Mouse (Mus musculus) inflammation-experienced regulatory T-cells, adult 6 months (primary cell): Measurements from ENCODE around the gene Katnbl1. TPM values are rescaled to one million over a fixed set of nuclear protein-coding genes. Genes with fewer than 3 reads are reported as not detected.
A peak's percentile ranks its signal among the peaks of the same experiment; 100 is the strongest.

Experiments
- ATAC-seq: one replicate; pipeline ENCODE4 v1.8.0; 2017
- polyA plus RNA-seq, 3 experiments: library from polyadenylated mRNA; unstranded; fragments of 100-300 nt; shearing (Covaris generic); gene quantifications; one replicate each; pipeline ENCODE4 v1.2.1; 2017

Katnbl1 gene
- 10 to 100 TPM; 22.9 to 30.5 (median 23.0) TPM for polyA plus RNA-seq

GRCm38 (mm10) chr2:112378973-112379898 lies at the start of gene Katnbl1:
Gene Katnbl1, plus strand, starts transcription at chr2:112379211.
- ATAC-seq, result peak; percentile 97

GRCm38 (mm10) chr2:112332051-112332898 lies 46.7 kb upstream of the Katnbl1 start:
- no peak for ATAC-seq

- ATAC-seq, result no peak
Observed at GRCm38 (mm10) chr2:112337211-112337610, 41.8 kb upstream of the Katnbl1 start.

GRCm38 (mm10) chr2:112339736-112340135 lies 39.3 kb upstream of the Katnbl1 start:
- peak; percentile 54 for ATAC-seq

GRCm38 (mm10) chr2:112341117-112341516 lies 37.9 kb upstream of the Katnbl1 start:
- no peak for ATAC-seq

- ATAC-seq, result no peak
Observed at GRCm38 (mm10) chr2:112348246-112348645, 30.8 kb upstream of the Katnbl1 start.

DNA sequence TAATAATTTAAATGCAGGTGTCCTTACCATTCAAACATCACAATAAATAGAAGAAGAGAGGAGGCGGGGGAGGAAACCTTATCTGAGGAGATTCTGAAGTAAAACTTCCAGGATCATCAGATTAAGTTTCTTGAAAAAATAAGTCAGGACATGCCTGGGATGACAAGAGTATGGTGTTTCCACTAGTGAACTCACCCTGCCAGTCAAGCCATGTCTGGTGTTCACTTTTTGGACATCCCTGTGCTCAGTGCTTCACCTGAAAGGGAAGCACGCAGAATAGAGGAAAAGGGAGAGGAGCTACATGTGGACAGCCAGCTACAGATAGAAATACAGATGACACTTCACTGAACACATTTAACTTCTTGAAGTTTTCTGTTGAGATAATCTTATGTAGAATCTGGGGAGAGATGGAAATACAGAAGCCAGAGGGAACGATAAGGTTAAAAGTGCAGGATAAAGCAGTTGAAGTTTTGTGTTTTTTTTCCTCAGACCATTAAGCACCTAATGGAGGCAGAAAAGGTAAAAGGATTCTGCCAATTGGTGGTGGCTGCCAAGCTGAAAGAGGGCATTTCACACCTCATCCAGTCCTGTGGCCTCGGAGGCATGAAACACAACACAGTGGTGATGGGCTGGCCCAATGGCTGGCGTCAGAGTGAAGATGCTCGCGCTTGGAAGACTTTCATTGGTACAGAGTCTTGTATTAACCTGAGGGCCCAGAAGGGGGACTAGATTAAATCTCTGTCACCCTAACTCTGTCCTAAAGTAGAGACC lies 25.1 kb upstream of the Katnbl1 start:
- no peak for ATAC-seq

GRCm38 (mm10) chr2:112359611-112360010 lies 19.4 kb upstream of the Katnbl1 start:
- ATAC-seq, result no peak

DNA sequence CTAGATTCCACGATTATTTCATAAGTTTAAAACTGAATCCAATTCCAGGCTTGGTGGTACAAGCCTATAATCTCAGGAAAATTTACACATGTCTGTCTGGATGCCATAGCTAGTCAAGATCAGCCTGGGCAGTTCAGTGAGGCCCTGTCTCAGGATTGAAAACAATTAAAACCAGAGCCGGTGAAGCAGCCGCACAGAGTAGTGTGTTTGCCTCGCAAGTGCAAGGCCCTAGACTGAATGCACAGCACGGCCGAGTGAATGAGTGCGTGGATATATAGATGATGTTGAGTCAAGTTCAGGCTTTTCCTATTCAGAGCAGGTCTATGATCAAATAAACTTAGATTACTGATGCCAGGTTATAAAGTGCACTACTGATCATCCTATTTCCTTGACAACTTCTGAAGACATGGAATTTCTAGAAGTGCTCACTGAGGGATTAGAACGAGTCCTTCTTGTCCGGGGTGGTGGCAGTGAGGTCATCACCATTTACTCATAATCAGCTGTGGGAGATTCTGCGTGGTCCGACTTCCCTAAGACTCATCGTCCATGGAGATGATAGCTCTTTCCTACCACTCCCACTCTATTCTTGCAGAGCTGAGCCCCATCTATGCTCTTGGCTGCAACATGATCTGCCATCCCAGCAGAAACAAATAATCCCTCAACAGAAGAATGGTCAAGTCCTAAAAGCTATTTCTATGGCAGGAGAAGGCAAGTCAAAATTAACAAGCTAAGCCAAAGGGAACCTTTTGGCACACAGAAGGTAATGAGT lies 18.8 kb upstream of the Katnbl1 start:
- ATAC-seq, result no peak

DNA sequence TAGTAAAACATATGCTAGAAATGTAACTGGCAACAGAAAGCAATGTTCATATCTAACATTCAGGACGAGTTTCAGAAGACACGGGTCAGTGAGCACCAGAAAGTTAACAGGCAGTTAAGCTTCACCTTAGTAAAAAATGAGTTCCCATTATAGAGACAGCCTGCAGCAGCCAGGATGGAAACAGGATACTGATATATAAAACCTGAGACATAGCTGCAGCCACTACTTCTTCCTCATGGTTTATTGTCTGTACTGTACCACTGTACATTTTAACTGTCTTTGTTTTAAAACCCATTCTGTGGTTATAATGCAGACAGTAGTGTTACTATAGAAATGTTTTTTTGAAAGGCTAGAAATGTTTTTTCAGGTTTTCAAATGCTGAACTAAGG lies 18.2 kb upstream of the Katnbl1 start:
- ATAC-seq, result no peak

DNA sequence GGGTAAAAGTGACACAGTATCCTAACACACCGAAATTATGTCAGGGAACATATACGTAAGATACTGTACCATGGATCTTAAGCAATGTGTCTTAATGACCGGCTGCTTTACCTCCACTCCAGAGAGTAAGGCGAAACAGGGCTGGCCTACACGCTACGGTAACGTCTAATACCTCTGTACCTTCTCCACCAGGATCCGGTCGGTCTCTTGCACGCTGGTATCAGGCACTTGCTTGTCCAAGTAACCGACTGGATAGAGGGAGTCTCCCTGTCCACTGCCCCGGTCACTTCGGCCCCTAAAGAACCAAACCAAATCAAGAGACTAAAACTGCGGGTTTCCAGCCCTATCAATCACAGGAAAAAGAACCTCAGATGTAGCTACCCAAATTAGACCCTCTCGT lies 11.8 kb upstream of the Katnbl1 start:
- peak; percentile 19 for ATAC-seq

DNA sequence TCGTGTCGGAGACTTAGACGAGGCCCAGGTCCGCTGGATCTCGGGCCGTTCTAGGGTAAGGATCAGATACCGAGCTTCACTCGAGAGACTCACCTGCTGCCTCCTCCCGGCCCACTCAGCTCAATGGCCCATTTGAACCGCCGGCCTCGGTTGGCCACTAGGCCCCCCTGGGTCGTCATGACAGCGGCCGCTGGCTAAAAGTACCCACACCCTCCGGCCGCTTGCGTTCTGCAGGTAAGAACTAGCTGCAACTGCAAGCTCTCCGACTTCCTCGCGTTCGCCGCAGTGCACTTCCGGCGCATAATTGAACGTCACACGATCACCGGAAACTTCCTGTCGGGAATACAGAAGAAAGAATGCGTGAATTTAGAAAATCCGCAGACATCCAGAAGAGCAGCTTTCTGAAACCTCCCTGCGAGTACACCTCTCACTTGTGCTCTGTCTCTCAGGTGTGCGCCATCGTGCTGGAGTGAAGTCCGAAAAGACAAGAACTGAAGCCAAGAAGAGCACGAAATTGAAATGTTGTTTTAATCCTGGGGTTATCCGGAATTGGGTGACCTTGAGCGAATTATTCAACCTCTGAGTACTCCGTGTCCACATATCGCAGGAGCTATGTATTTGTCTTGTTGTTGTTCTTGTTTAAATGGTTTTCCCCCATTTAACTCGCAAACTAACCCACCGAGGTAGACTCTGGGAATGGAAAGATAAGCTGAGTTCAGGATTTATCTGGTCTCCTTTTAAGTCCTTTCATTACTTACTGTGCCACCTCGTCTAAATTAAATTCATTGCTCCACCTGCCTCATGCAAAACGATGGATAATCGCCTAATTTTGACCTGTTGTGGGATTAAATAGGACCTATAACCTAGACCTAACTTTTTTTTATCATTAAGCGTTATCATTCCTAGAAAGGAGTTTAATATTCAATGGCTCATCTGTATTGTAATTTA lies 11.0 kb upstream of the Katnbl1 start, which contains the start of gene Emc4:
Gene Emc4, minus strand, starts transcription at position 302 of the 948 bp plus-strand sequence.
- peak; percentile 92 for ATAC-seq

GRCm38 (mm10) chr2:112369941-112370340 lies 9.1 kb upstream of the Katnbl1 start:
- ATAC-seq, result no peak

- ATAC-seq, result no peak
Observed at GRCm38 (mm10) chr2:112373141-112373540, 5.9 kb upstream of the Katnbl1 start.

- ATAC-seq, result no peak
Observed at GRCm38 (mm10) chr2:112374610-112375009, 4.4 kb upstream of the Katnbl1 start.

DNA sequence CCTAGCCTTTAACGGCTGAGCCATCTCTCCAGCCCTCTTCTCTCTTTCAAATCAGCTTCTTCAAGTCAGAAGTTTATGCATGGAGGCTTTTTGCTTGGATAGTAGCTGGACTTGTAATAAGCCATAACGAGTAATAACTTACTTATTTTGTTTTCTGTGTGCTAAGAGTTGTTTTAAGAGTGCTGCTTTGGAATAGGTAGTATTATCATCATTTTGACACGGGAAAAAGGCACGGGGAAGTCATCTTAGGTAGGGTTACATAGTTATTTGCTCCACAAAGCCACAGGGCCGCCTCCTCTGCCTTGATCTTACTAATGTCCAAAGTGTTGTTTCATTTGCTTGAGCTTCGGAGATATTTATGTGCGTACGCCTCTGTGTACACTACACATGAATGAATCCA lies 1.1 kb downstream of the Katnbl1 start:
- no peak for ATAC-seq

DNA sequence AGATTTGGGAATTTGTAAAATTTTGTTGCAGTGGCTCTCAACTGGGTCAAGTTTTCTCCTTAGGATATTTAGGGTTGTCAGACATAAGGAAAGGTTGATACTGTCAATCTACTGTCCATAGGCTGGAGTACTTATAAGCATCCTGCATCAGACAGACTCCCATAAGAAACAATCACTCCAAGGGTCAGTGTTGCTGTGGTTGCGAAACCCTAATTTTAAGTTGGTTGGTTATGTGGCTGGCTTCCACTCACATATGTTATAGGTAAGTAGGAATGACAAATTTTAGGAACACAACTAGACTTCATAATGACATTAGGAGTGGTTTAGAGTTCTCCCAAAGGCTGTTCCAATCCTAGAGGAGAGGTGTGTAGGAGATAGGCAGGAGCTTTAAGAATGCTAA lies 2.2 kb downstream of the Katnbl1 start:
- ATAC-seq, result no peak

GRCm38 (mm10) chr2:112390843-112391242 lies 11.8 kb downstream of the Katnbl1 start:
- ATAC-seq, result no peak

GRCm38 (mm10) chr2:112391346-112392000 lies 12.5 kb downstream of the Katnbl1 start:
- ATAC-seq, result no peak

DNA sequence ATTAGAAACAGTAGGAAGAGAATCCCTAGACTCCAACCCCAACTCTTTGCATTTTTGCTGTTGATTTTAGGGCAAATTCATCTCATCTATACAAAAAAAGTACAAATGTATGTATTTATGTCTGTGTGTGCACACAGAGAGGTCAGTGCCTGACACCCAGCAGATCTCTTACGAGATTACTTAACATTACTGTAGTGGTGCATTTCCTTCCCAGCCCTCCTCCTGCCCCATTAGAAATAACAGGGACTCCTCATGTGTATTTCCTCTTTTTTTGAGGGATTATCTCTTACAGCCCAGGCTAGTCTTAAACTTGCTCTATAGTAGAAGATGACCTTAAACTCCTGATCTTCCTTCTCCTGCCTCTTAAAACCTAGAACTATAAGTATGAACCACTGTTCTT lies 13.7 kb downstream of the Katnbl1 start:
- ATAC-seq, result no peak
